Mouse (Mus musculus): ENCODE measurements at regions not wholly inside any gene's neighbourhood (a gene's known extent, or its start where the extent isn't known, plus 50 kb on each side); places are given as distances from the start of the nearest gene placed in this dataset.

- DNase-seq (ENCODE audit: low spot score) = peak; percentile 26
Observed at GRCm38 (mm10) chr6:31317741-31318225, 80.8 kb upstream of the Mkln1 start.

GRCm38 (mm10) chr6:31318506-31318905 is 80.0 kb upstream of the Mkln1 start:
- DNase-seq (ENCODE audit: low spot score) = peak; percentile 35

GRCm38 (mm10) chr6:31319431-31319830 is 79.1 kb upstream of the Mkln1 start:
- DNase-seq (ENCODE audit: low spot score) = no peak

- no peak for DNase-seq (ENCODE audit: low spot score)
Observed at GRCm38 (mm10) chr6:31320141-31320830, 78.2 kb upstream of the Mkln1 start.

- no peak for DNase-seq (ENCODE audit: low spot score)
Observed at GRCm38 (mm10) chr6:31321066-31321846, 77.3 kb upstream of the Mkln1 start.

GRCm38 (mm10) chr6:31321902-31322301 is 76.6 kb upstream of the Mkln1 start:
- no peak for DNase-seq (ENCODE audit: low spot score)

GRCm38 (mm10) chr6:31323228-31324190 is 75.0 kb upstream of the Mkln1 start:
- DNase-seq (ENCODE audit: low spot score) = no peak

GRCm38 (mm10) chr6:31324717-31325116 is 73.8 kb upstream of the Mkln1 start:
- DNase-seq (ENCODE audit: low spot score) = no peak

- DNase-seq (ENCODE audit: low spot score) = no peak
Observed at GRCm38 (mm10) chr6:31325621-31326020, 72.9 kb upstream of the Mkln1 start.

- no peak for DNase-seq (ENCODE audit: low spot score)
Observed at GRCm38 (mm10) chr6:31330327-31330726, 68.2 kb upstream of the Mkln1 start.

- DNase-seq (ENCODE audit: low spot score) = no peak
Observed at GRCm38 (mm10) chr6:31330868-31331267, 67.7 kb upstream of the Mkln1 start.

GRCm38 (mm10) chr6:31332254-31332653 is 66.3 kb upstream of the Mkln1 start:
- no peak for DNase-seq (ENCODE audit: low spot score)

GRCm38 (mm10) chr6:31332714-31333113 is 65.8 kb upstream of the Mkln1 start:
- no peak for DNase-seq (ENCODE audit: low spot score)

- DNase-seq (ENCODE audit: low spot score) = no peak
Observed at GRCm38 (mm10) chr6:31333228-31333922, 65.2 kb upstream of the Mkln1 start.

- DNase-seq (ENCODE audit: low spot score) = no peak
Observed at GRCm38 (mm10) chr6:31334086-31334485, 64.4 kb upstream of the Mkln1 start.

- no peak for DNase-seq (ENCODE audit: low spot score)
Observed at GRCm38 (mm10) chr6:31339122-31339947, 59.2 kb upstream of the Mkln1 start.

GRCm38 (mm10) chr6:31339948-31340250 is 58.6 kb upstream of the Mkln1 start:
- no peak for DNase-seq (ENCODE audit: low spot score)

GRCm38 (mm10) chr6:31345366-31346084 is 53.0 kb upstream of the Mkln1 start:
- DNase-seq (ENCODE audit: low spot score) = no peak

GRCm38 (mm10) chr6:31348333-31348732 is 50.2 kb upstream of the Mkln1 start:
- no peak for DNase-seq (ENCODE audit: low spot score)
